Mouse (Mus musculus) liver, postnatal 0 days (tissue): ENCODE measurements at regions not wholly inside any gene's neighbourhood (a gene's known extent, or its start where the extent isn't known, plus 50 kb on each side); places are given as distances from the start of the nearest gene placed in this dataset.

ENCODE experiments used
- ATAC-seq: fragments of 200-750 bp; cut with Nextera tagmentation; 2 replicates; pipeline ENCODE4 v1.8.0; 2017; ENCODE audit warnings: mild to moderate bottlenecking, moderate library complexity
- DNase-seq: peaks from one replicate; pipeline ENCODE4 v3.0.0-alpha.2; 2016
- H3K27ac ChIP-seq: fragments of 300-500 bp; sonication (generic); 2 replicates; pipeline ENCODE4 v1.5.1; 2014; ENCODE audit warnings: antibody characterized with exemption, moderate library complexity, mild to moderate bottlenecking, low read depth
- H3K27me3 ChIP-seq: fragments of 300-500 bp; sonication (generic); 2 replicates; pipeline ENCODE4 v1.6.1; 2014; ENCODE audit warnings: low read length, control low read depth, mixed read lengths; ENCODE audit not compliant: insufficient read depth
- H3K36me3 ChIP-seq: fragments of 300-500 bp; sonication (generic); replicated peaks from 2 replicates; pipeline ENCODE4 v1.6.1; 2014; ENCODE audit warnings: mild to moderate bottlenecking, control low read depth, low read length, moderate library complexity, mixed read lengths; ENCODE audit not compliant: insufficient read depth
- H3K4me1 ChIP-seq: fragments of 300-500 bp; sonication (generic); 2 replicates; pipeline ENCODE4 v1.6.1; 2014; ENCODE audit warnings: antibody characterized with exemption, mild to moderate bottlenecking, control low read depth; ENCODE audit not compliant: insufficient read depth
- H3K4me2 ChIP-seq: fragments of 300-500 bp; sonication (generic); 2 replicates; pipeline ENCODE4 v1.6.1; 2014; ENCODE audit warnings: low read depth, mild to moderate bottlenecking, low read length, moderate library complexity, mixed read lengths
- H3K4me3 ChIP-seq: fragments of 300-500 bp; sonication (generic); 2 replicates; pipeline ENCODE4 v1.5.1; 2014; ENCODE audit warnings: low read depth, low read length
- H3K9ac ChIP-seq: fragments of 300-500 bp; sonication (generic); replicated peaks from 2 replicates; pipeline ENCODE4 v1.6.1; 2014; ENCODE audit warnings: mild to moderate bottlenecking, moderate library complexity
- H3K9me3 ChIP-seq: fragments of 300-500 bp; sonication (generic); 2 replicates; pipeline ENCODE4 v1.6.1; 2016; ENCODE audit warnings: mild to moderate bottlenecking, control low read depth, low read length, mixed read lengths
- CTCF ChIP-seq: sonication (generic); IDR thresholded peaks from 2 replicates; pipeline ENCODE4 v1.5.1; 2016; ENCODE audit warnings: antibody characterized with exemption, low read depth
- EP300 ChIP-seq: IDR thresholded peaks from 2 replicates; pipeline ENCODE4 v1.6.1; 2016; ENCODE audit warnings: antibody characterized with exemption, low read depth, mild to moderate bottlenecking
- WGBS: fragments of 180-500 bp; shearing (Covaris S2); extraction: QIAGEN DNeasy Blood & Tissue Kit; methylation state at CpG from one replicate; pipeline ENCODE4 v1.1.7; 2014; ENCODE audit not compliant: insufficient replicate concordance; 5-methylcytosine and 5-hydroxymethylcytosine counted together

DNA sequence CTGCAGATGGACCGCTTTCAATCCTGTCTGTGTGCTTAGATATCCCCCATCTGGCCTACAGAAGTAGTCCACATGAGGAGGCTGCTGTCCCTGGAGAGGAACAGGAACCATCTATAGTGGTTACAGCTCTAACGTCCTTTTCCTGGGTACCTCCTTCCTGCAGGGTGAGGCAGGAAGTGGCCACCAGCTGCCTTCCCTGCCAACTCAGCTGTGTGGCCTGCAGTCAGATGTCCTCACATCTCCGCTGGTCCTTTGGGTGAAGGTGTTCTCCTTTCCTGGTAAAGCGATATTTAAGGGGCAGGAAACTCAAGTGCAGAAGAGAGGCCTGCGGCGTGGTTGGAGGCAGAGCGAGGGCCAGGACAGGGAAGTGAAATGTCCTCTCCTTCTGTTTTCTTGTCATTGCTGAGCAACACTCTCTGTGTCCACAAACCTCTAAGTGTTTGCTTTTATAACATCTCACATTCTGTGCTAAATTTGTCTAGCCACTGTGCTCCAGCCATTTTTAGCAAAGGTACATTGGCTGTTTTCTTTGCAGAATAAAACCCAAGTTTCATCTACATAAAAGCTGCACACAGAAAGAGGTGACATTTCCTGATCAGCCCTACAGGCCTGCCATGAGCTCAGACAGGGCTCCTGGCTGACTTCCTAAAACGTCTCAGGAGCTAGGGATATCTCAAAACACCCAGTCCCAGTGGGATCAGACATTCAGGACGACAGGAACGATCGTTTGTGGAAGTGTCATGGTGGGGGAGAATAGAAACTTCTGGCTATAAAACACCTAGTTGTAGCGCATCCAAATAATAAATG is 164.4 kb upstream of the Irf2bp2 start:
- WGBS, result 46% methylated on average over 12 of the region's 12 CpGs
- peak; percentile 69 for TF ChIP-seq CTCF
- no peak; the same call in 1 of the 2 replicates for TF ChIP-seq EP300
- Histone ChIP-seq H3K4me2 (no peak overlapping the region), H3K9me3 (no peaks in the 10 kb centered on the region), H3K27me3 (no peaks in the 10 kb centered on the region), H3K36me3 (no peaks in the 10 kb centered on the region), H3K9ac (no peak overlapping the region), H3K4me1 (peaks cover 31% of the 10 kb centered on the region), H3K27ac (peak overlapping the region; percentile 53), H3K4me3 (no peak overlapping the region)
- DNase-seq, result peak; percentile 67
- peak; percentile 82 for ATAC-seq

GRCm38 (mm10) chr8:126756300-126757097 is 162.7 kb upstream of the Irf2bp2 start:
- TF ChIP-seq EP300 (no peak), CTCF (no peak)
- ATAC-seq (no peak), DNase-seq (no peak)
- Histone ChIP-seq H3K27me3 (no peaks in the 10 kb centered on the region), H3K9me3 (no peaks in the 10 kb centered on the region), H3K36me3 (no peaks in the 10 kb centered on the region), H3K4me2 (no peak overlapping the region), H3K27ac (peak overlapping the region; percentile 70), H3K4me1 (peaks cover 31% of the 10 kb centered on the region), H3K9ac (no peak overlapping the region), H3K4me3 (no peak overlapping the region)
- WGBS, result 73% methylated on average over 8 of the region's 8 CpGs

GRCm38 (mm10) chr8:126755669-126756068 is 161.9 kb upstream of the Irf2bp2 start:
- Histone ChIP-seq H3K4me1 (peaks cover 33% of the 10 kb centered on the region), H3K4me2 (no peak overlapping the region), H3K27me3 (no peaks in the 10 kb centered on the region), H3K36me3 (no peaks in the 10 kb centered on the region), H3K9me3 (no peaks in the 10 kb centered on the region), H3K4me3 (no peak overlapping the region), H3K27ac (peak overlapping the region; percentile 70), H3K9ac (no peak overlapping the region)
- peak; percentile 44 for DNase-seq
- TF ChIP-seq CTCF (no peak), EP300 (no peak)
- WGBS, result 40% methylated on average over 5 of the region's 5 CpGs
- ATAC-seq, result no peak; the same call in 1 of the 2 replicates

DNA sequence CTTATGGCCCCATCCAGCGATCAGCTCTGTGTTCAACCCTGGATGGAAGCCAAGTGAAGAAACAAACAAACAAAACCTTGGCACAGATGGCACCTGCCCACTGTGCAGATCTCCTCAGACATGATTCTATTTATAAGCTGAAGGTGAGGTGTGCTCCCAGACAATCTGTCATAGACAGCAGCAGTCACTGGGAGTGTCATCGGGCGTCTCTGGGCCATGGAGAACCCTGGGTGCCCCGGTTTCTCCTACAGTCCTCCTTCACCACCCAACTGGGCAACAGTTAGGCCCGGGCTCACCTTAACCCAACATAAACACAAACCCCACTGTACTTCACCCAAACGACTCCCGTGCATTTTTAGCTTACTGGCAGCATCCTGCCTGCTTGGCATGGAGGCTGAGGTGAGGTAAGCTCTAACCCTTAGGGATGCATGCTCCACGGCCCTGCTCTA is 160.6 kb upstream of the Irf2bp2 start:
- no peak overlapping the region for H3K4me3 ChIP-seq
- H3K9me3 ChIP-seq, result no peaks in the 10 kb centered on the region
- no peaks in the 10 kb centered on the region for H3K36me3 ChIP-seq
- TF ChIP-seq CTCF (no peak), EP300 (no peak)
- DNase-seq (no peak), ATAC-seq (peak; percentile 37; the same call in 1 of the 2 replicates)
- peaks cover 33% of the 10 kb centered on the region for H3K4me1 ChIP-seq
- no peak overlapping the region for H3K4me2 ChIP-seq
- no peak overlapping the region for H3K27ac ChIP-seq
- no peak overlapping the region for H3K9ac ChIP-seq
- WGBS, result 79% methylated on average over 8 of the region's 8 CpGs
- no peaks in the 10 kb centered on the region for H3K27me3 ChIP-seq

DNA sequence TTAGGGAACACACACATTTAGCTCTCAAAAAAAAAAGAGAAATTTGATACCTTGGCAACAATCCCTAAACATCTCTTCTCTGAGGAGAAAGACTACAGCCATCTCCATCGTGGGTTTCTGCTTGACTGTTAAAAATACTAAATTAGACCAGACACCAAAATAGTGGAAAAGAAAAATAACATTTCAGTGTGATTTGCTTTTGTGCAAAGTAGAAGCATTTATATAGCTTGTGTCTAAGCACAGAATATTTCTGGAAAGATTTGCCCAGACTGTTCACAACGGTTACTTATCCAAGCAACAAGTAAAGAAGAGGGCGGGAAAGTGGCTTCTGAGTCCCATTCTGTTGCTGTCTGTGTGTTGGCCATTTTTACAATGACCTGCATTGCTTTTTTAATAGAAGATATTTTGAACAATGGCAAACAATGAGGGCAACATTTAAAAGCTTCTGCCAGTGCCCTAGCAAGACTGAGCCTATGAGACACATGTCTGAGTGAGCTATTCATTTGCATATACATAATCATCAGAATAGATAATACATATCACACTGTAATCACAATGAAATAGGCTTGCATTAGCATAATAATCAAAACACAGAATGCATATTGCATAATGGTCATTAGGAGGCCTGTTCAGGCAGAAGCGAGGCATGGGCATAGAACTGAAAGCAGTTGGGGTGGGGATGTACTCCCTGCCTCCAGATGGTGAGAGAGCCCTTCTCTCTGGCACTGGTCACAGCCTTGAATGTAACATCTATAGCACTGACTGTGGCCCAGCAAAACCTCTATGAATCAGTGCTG is 159.5 kb upstream of the Irf2bp2 start:
- no peak for ATAC-seq

More for the DNA sequence above, 159.5 kb upstream of the Irf2bp2 start:
- Histone ChIP-seq H3K9ac (no peak overlapping the region), H3K9me3 (no peaks in the 10 kb centered on the region), H3K4me2 (no peak overlapping the region), H3K27ac (no peak overlapping the region), H3K4me1 (peaks cover 31% of the 10 kb centered on the region), H3K4me3 (no peak overlapping the region), H3K36me3 (no peaks in the 10 kb centered on the region), H3K27me3 (no peaks in the 10 kb centered on the region)
- WGBS, result 73% methylated on average over 4 of the region's 4 CpGs
- TF ChIP-seq EP300 (no peak), CTCF (no peak)
- DNase-seq, result no peak
